Comparison of ENCODE assay signal across 12 mouse cellular contexts in genomic region chr17:36157782-36158181, GRCm38 (mm10). TPM values are rescaled to one million over a fixed set of nuclear protein-coding genes. Genes with fewer than 3 reads are reported as not detected.
DNase-seq lines count a peak whose midpoint lies in the region; ATAC-seq and TF ChIP-seq lines count a peak whose summit lies in the region.
"Not testable (repeated sequence)": the region's sequence is repeated elsewhere in the genome, so short reads cannot be mapped to it uniquely, and the experiment has no call there.
"Had no signal": no experiment of that assay in that cellular context is flagged by ENCODE, and none has a peak within 500 bp of the region (broad histone marks: within the 10 kb centered on the region; RNA-seq: fewer than 3 reads in every experiment).

No protein-coding gene starts in this region.

- peak overlapping the region; percentile 58; the same call in 1 of the 2 replicates for H3K9ac ChIP-seq in heart, embryonic 12.5 days
- not testable (repeated sequence) for H3K9ac ChIP-seq in intestine, embryonic 14.5 days (ENCODE audit: low read length)
- H3K9ac ChIP-seq in limb, embryonic 13.5 days, result peak overlapping the region; percentile 51; the same call in 1 of the 2 replicates

- ATAC-seq in heart, embryonic 12.5 days (ENCODE audit: insufficient number of reproducible peaks, low FRiP score); intestine, embryonic 14.5 days (replicated peaks; ENCODE audit: low FRiP score, low TSS enrichment, low read depth): not testable (repeated sequence)
- ATAC-seq in limb, embryonic 13.5 days (ENCODE audit: low FRiP score, low read depth), result 0 out of 2 replicates have a peak, but pooled peaks have one; percentile 15

- TF ChIP-seq POLR2A in embryonic fibroblast, embryonic 13.5 days (IDR thresholded peaks at IDR 0.05; ENCODE audit: low read depth, low read length), result not testable (repeated sequence)

- not testable (repeated sequence) for H3K4me1 ChIP-seq in embryonic fibroblast, embryonic 13.5 days (ENCODE audit: control insufficient read depth, insufficient read depth, low read length); intestine, embryonic 14.5 days (replicated peaks; ENCODE audit: control insufficient read depth, insufficient read depth, low read length)
- H3K4me1 ChIP-seq in heart, embryonic 12.5 days (replicated peaks), result peaks cover 15% of the 10 kb centered on the region; the same call in 1 of the 2 replicates
- 0 out of 2 replicates have a peak, but pooled peaks cover 11% of the 10 kb centered on the region for H3K4me1 ChIP-seq in limb, embryonic 13.5 days
- H3K4me1 ChIP-seq in midbrain, embryonic 10.5 days, result peaks cover 12% of the 10 kb centered on the region

- not testable (repeated sequence) for TF ChIP-seq CTCF in embryonic fibroblast, embryonic 13.5 days (IDR thresholded peaks at IDR 0.05; ENCODE audit: borderline replicate concordance, insufficient read depth, low read length)

- not testable (repeated sequence) for H3K27ac ChIP-seq in embryonic fibroblast, embryonic 13.5 days (ENCODE audit: insufficient read depth, low read length); heart, embryonic 12.5 days (ENCODE audit: poor library complexity, severe bottlenecking); intestine, embryonic 14.5 days (ENCODE audit: low read depth); limb, embryonic 13.5 days; midbrain, embryonic 10.5 days (replicated peaks)

- peak; percentile 34 to 47 for DNase-seq in adrenal gland, postnatal 36 days
- DNase-seq in intestine, embryonic 14.5 days (ENCODE audit: low spot score), result peak; percentile 57
- peak; percentile 48 for DNase-seq in midbrain, embryonic 10.5 days (ENCODE audit: low spot score)
- DNase-seq in retina, postnatal 1 day, result peak; percentile 29

- H3K9me3 ChIP-seq in heart, embryonic 12.5 days (replicated peaks); intestine, embryonic 14.5 days (ENCODE audit: control insufficient read depth, low read length); limb, embryonic 13.5 days; midbrain, embryonic 10.5 days (replicated peaks): not testable (repeated sequence)

- WGBS in heart, embryonic 12.5 days, result under 1% methylated on average over 36 of the region's 36 CpGs
- WGBS in intestine, embryonic 14.5 days, result under 1% methylated on average over 36 of the region's 36 CpGs
- WGBS in limb, embryonic 13.5 days, result under 1% methylated on average over 30 of the region's 36 CpGs
- under 1% methylated on average over 36 of the region's 36 CpGs for WGBS in midbrain, embryonic 10.5 days

- H3K4me2 ChIP-seq in heart, embryonic 12.5 days, result peak overlapping the region; percentile 70
- H3K4me2 ChIP-seq in intestine, embryonic 14.5 days (ENCODE audit: low read length), result peak overlapping the region; percentile 47
- peak overlapping the region; percentile 68 for H3K4me2 ChIP-seq in limb, embryonic 13.5 days (replicated peaks)

- not testable (repeated sequence) for H3K36me3 ChIP-seq in heart, embryonic 12.5 days; intestine, embryonic 14.5 days (ENCODE audit: control insufficient read depth, insufficient read depth, low read length); limb, embryonic 13.5 days; midbrain, embryonic 10.5 days

- peak overlapping the region; percentile 21; the same call in 1 of the 2 replicates for H3K4me3 ChIP-seq in embryonic fibroblast, embryonic 13.5 days (ENCODE audit: insufficient read depth, low read length)
- H3K4me3 ChIP-seq in heart, embryonic 12.5 days, result peak overlapping the region; percentile 45
- peak overlapping the region; percentile 23 for H3K4me3 ChIP-seq in intestine, embryonic 14.5 days (ENCODE audit: low read depth, low read length)
- peak overlapping the region; percentile 41 for H3K4me3 ChIP-seq in limb, embryonic 13.5 days
- peak overlapping the region; percentile 47 for H3K4me3 ChIP-seq in midbrain, embryonic 10.5 days

- H3K27me3 ChIP-seq in heart, embryonic 12.5 days (replicated peaks), result peaks cover 83% of the 10 kb centered on the region
- H3K27me3 ChIP-seq in intestine, embryonic 14.5 days (replicated peaks; ENCODE audit: control insufficient read depth, insufficient read depth, low read length), result peaks cover 64% of the 10 kb centered on the region
- peaks cover 85% of the 10 kb centered on the region for H3K27me3 ChIP-seq in limb, embryonic 13.5 days
- peaks cover 97% of the 10 kb centered on the region for H3K27me3 ChIP-seq in midbrain, embryonic 10.5 days (ENCODE audit: low read depth, poor library complexity, severe bottlenecking)

RNA-seq across cellular contexts. Expression of gene Gm8909, which starts 10.6 kb away (rescaled TPM):
- not detected for total RNA-seq in adrenal gland, postnatal 36 days (2021)
- not detected in 2 replicates for polyA plus RNA-seq in embryonic fibroblast, embryonic 13.5 days (2011; ENCODE audit: insufficient read length, low read depth, missing spikeins)
- 0.18 TPM in 1 of 2 replicates, not detected in the other for polyA plus RNA-seq in heart, embryonic 12.5 days (2016; fragmentation: Nextera tagmentation; extraction: Ambion mirVana)
- polyA plus RNA-seq in intestine, embryonic 14.5 days (2014; fragmentation: Nextera tagmentation; extraction: Ambion mirVana), result 0.13 TPM in 1 of 2 replicates, not detected in the other
- not detected in 2 replicates for polyA plus RNA-seq in limb, embryonic 13.5 days (2015; fragmentation: Nextera tagmentation; extraction: Ambion mirVana)
- polyA plus RNA-seq in midbrain, embryonic 10.5 days (2016; fragmentation: Nextera tagmentation; extraction: Ambion mirVana), result 0.22 TPM in 1 of 2 replicates, not detected in the other
- total RNA-seq: layer of hippocampus, postnatal 25 days had no signal
- polyA plus RNA-seq: frontal cortex, adult 2 months; heart, adult 2 months; liver, embryonic 14.5 days had no signal

RNA-seq across cellular contexts. Expression of gene Gm7030, which starts 28.6 kb away (rescaled TPM):
- not detected for total RNA-seq in adrenal gland, postnatal 36 days (2021)
- not detected in 2 replicates for polyA plus RNA-seq in embryonic fibroblast, embryonic 13.5 days (2011; ENCODE audit: insufficient read length, low read depth, missing spikeins)
- polyA plus RNA-seq in heart, embryonic 12.5 days (2016; fragmentation: Nextera tagmentation; extraction: Ambion mirVana), result not detected in 2 replicates
- polyA plus RNA-seq in intestine, embryonic 14.5 days (2014; fragmentation: Nextera tagmentation; extraction: Ambion mirVana), result not detected in 2 replicates
- not detected in 2 replicates for polyA plus RNA-seq in limb, embryonic 13.5 days (2015; fragmentation: Nextera tagmentation; extraction: Ambion mirVana)
- polyA plus RNA-seq in midbrain, embryonic 10.5 days (2016; fragmentation: Nextera tagmentation; extraction: Ambion mirVana), result not detected in 2 replicates
- total RNA-seq: CH12.LX; heart, adult 2 months; layer of hippocampus, postnatal 25 days had no signal
- polyA plus RNA-seq: frontal cortex, adult 2 months; heart, adult 2 months; liver, embryonic 14.5 days had no signal

RNA-seq across cellular contexts. Expression of gene H2-T3, which starts 32.3 kb away (rescaled TPM):
- total RNA-seq in adrenal gland, postnatal 36 days (2021), result not detected
- polyA plus RNA-seq in embryonic fibroblast, embryonic 13.5 days (2011; ENCODE audit: insufficient read length, low read depth, missing spikeins), result not detected in 2 replicates
- polyA plus RNA-seq in heart, embryonic 12.5 days (2016; fragmentation: Nextera tagmentation; extraction: Ambion mirVana), result not detected in 2 replicates
- polyA plus RNA-seq in intestine, embryonic 14.5 days (2014; fragmentation: Nextera tagmentation; extraction: Ambion mirVana), result 7.9 and 8.2 TPM in 2 replicates
- polyA plus RNA-seq in limb, embryonic 13.5 days (2015; fragmentation: Nextera tagmentation; extraction: Ambion mirVana), result 0.09 TPM in 1 of 2 replicates, not detected in the other
- not detected in 2 replicates for polyA plus RNA-seq in midbrain, embryonic 10.5 days (2016; fragmentation: Nextera tagmentation; extraction: Ambion mirVana)
- total RNA-seq: CH12.LX; heart, adult 2 months; layer of hippocampus, postnatal 25 days had no signal
- polyA plus RNA-seq: frontal cortex, adult 2 months; heart, adult 2 months; liver, embryonic 14.5 days had no signal

RNA-seq across cellular contexts. Expression of gene Gm19684, which starts 36.3 kb away (rescaled TPM):
- under 1 TPM; 0.16 to 0.30 TPM for total RNA-seq in adrenal gland, postnatal 36 days (2021)
- polyA plus RNA-seq in embryonic fibroblast, embryonic 13.5 days (2011; ENCODE audit: insufficient read length, low read depth, missing spikeins), result not detected in 2 replicates
- not detected in 2 replicates for polyA plus RNA-seq in heart, embryonic 12.5 days (2016; fragmentation: Nextera tagmentation; extraction: Ambion mirVana)
- not detected in 2 replicates for polyA plus RNA-seq in intestine, embryonic 14.5 days (2014; fragmentation: Nextera tagmentation; extraction: Ambion mirVana)
- not detected in 2 replicates for polyA plus RNA-seq in limb, embryonic 13.5 days (2015; fragmentation: Nextera tagmentation; extraction: Ambion mirVana)
- not detected in 2 replicates for polyA plus RNA-seq in midbrain, embryonic 10.5 days (2016; fragmentation: Nextera tagmentation; extraction: Ambion mirVana)
- total RNA-seq: layer of hippocampus, postnatal 25 days had no signal
- polyA plus RNA-seq: liver, embryonic 14.5 days had no signal
